Mouse (Mus musculus): ENCODE measurements around the gene Kdm7a.

Gene Kdm7a

GRCm38 (mm10) chr6:39208181-39208580 lies 1.6 kb upstream of the Kdm7a start:
- DNase-seq (ENCODE audit: low read depth in 1 of 2, low spot score in 2 of 2), result no peak

- peak; percentile 7 to 41 for DNase-seq (ENCODE audit: low read depth in 1 of 2, low spot score in 2 of 2)
Measured at GRCm38 (mm10) chr6:39205650-39206580, 674 bp downstream of the Kdm7a start.

GRCm38 (mm10) chr6:39205064-39205649 lies 1.4 kb downstream of the Kdm7a start:
- peak; percentile 47 to 81 for DNase-seq (ENCODE audit: low read depth in 1 of 2, low spot score in 2 of 2)

- DNase-seq (ENCODE audit: low read depth in 1 of 2, low spot score in 2 of 2), result no peak
Measured at GRCm38 (mm10) chr6:39204444-39204843, 2.1 kb downstream of the Kdm7a start.

- no peak for DNase-seq (ENCODE audit: low read depth in 1 of 2, low spot score in 2 of 2)
Measured at GRCm38 (mm10) chr6:39203236-39203635, 3.4 kb downstream of the Kdm7a start.

- DNase-seq (ENCODE audit: low read depth in 1 of 2, low spot score in 2 of 2), result no peak
Measured at GRCm38 (mm10) chr6:39193006-39193405, 13.6 kb downstream of the Kdm7a start.

- DNase-seq (ENCODE audit: low read depth in 1 of 2, low spot score in 2 of 2), result no peak
Measured at GRCm38 (mm10) chr6:39191518-39191917, 15.1 kb downstream of the Kdm7a start.

- DNase-seq (ENCODE audit: low read depth in 1 of 2, low spot score in 2 of 2), result no peak
Measured at GRCm38 (mm10) chr6:39187227-39187626, 19.4 kb downstream of the Kdm7a start.

GRCm38 (mm10) chr6:39169089-39169488 lies 37.5 kb downstream of the Kdm7a start:
- no peak for DNase-seq (ENCODE audit: low read depth in 1 of 2, low spot score in 2 of 2)

- no peak for DNase-seq (ENCODE audit: low read depth in 1 of 2, low spot score in 2 of 2)
Measured at GRCm38 (mm10) chr6:39164891-39165290, 41.7 kb downstream of the Kdm7a start.

GRCm38 (mm10) chr6:39161975-39162374 lies 44.6 kb downstream of the Kdm7a start:
- no peak for DNase-seq (ENCODE audit: low read depth in 1 of 2, low spot score in 2 of 2)

GRCm38 (mm10) chr6:39146041-39146440 lies 60.5 kb downstream of the Kdm7a start:
- DNase-seq (ENCODE audit: low read depth in 1 of 2, low spot score in 2 of 2), result no peak

GRCm38 (mm10) chr6:39132556-39132955 lies 74.0 kb downstream of the Kdm7a start:
- no peak for DNase-seq (ENCODE audit: low read depth in 1 of 2, low spot score in 2 of 2)

GRCm38 (mm10) chr6:39131480-39131879 lies 75.1 kb downstream of the Kdm7a start:
- DNase-seq (ENCODE audit: low read depth in 1 of 2, low spot score in 2 of 2), result no peak

- no peak for DNase-seq (ENCODE audit: low read depth in 1 of 2, low spot score in 2 of 2)
Measured at GRCm38 (mm10) chr6:39124719-39125118, 81.9 kb downstream of the Kdm7a start.

GRCm38 (mm10) chr6:39120685-39121084 lies 85.9 kb downstream of the Kdm7a start:
- DNase-seq (ENCODE audit: low read depth in 1 of 2, low spot score in 2 of 2), result no peak

- no peak for DNase-seq (ENCODE audit: low read depth in 1 of 2, low spot score in 2 of 2)
Measured at GRCm38 (mm10) chr6:39118456-39118881, 88.1 kb downstream of the Kdm7a start.

GRCm38 (mm10) chr6:39117584-39118455 lies 88.8 kb downstream of the Kdm7a start, which contains the start of gene Parp12:
TSS of gene Parp12 (minus strand) at chr6:39118349.
- peak; percentile 13 to 59 for DNase-seq (ENCODE audit: low read depth in 1 of 2, low spot score in 2 of 2)

GRCm38 (mm10) chr6:39115438-39115837 lies 91.2 kb downstream of the Kdm7a start:
- DNase-seq (ENCODE audit: low read depth in 1 of 2, low spot score in 2 of 2), result no peak

GRCm38 (mm10) chr6:39113141-39113540 lies 93.4 kb downstream of the Kdm7a start:
- no peak for DNase-seq (ENCODE audit: low read depth in 1 of 2, low spot score in 2 of 2)

GRCm38 (mm10) chr6:39112701-39113100 lies 93.9 kb downstream of the Kdm7a start:
- DNase-seq (ENCODE audit: low read depth in 1 of 2, low spot score in 2 of 2), result no peak

Data from monocyte, adult 2 months (primary cell).